Mouse (Mus musculus) cortical plate, adult 2 months (tissue): ENCODE measurements at regions not wholly inside any gene's neighbourhood (a gene's known extent, or its start where the extent isn't known, plus 50 kb on each side); places are given as distances from the start of the nearest gene placed in this dataset.

Experiments used
- CTCF ChIP-seq: fragments of 200-500 bp; IDR thresholded peaks from 2 replicates; pipeline ENCODE4 v1.5.1; 2011; ENCODE audit warnings: mild to moderate bottlenecking, control low read depth, low read length; ENCODE audit not compliant: insufficient read depth; ENCODE audit errors: extremely low read depth
- POLR2A ChIP-seq: fragments of 200-500 bp; IDR thresholded peaks from 2 replicates; pipeline ENCODE4 v1.6.1; 2011; ENCODE audit warnings: mild to moderate bottlenecking, low read length, control low read depth; ENCODE audit not compliant: insufficient read depth; ENCODE audit errors: extremely low read depth

DNA sequence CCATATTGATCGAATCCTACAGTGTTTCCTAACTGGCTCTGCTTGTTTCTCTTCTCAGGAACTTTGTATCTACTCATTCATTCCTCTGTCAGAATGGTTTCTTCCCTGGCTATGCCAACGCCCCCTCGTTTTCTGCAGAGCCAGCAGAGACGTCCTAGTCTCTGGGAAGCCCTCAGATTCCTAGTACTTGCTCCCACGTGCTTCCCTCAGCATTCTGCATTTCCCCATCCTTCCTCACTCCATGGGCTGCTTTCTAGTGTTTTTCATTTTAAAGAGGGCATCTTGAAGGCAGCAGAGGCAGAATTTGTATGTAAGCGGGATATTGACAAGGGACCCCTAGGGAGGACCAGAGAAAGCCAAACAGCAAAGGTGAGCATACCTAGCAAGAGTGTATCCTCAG, 80.2 kb downstream of the 4931417E11Rik start:
- TF ChIP-seq CTCF (no peak), POLR2A (no peak)
